Mouse (Mus musculus) c-Kit-negative CD71-positive TER-119-positive erythroid progenitor cells, embryonic 14.5 days (primary cell): ENCODE results near the gene Miga1.
A peak's percentile ranks its signal among the peaks of the same experiment; 100 is the strongest.

Experiments used
- DNase-seq: peaks from one replicate; pipeline ENCODE4 v3.0.0-alpha.2; 2013; ENCODE audit warnings: low read depth, low spot score

Miga1 gene

DNA sequence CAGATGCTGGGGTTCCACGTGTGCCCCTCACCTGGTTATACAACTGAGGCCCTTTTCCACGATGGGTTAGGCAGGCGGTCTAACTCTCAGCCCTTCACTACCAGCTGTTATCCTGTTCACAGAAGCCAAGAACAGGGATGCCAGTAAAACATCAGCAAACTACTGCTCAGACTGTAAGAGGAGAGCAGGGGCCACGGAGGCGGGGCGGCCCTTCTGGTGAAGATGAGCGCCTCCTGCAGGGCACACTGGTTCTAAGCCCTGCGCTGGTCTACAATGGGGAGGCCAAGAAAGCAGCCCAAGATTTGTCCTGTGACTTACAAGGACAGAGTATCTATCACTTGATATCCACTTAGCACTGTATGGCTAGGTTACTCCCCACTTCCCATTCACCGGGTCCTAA lies 52.4 kb downstream of the Miga1 start:
- no peak for DNase-seq

DNA sequence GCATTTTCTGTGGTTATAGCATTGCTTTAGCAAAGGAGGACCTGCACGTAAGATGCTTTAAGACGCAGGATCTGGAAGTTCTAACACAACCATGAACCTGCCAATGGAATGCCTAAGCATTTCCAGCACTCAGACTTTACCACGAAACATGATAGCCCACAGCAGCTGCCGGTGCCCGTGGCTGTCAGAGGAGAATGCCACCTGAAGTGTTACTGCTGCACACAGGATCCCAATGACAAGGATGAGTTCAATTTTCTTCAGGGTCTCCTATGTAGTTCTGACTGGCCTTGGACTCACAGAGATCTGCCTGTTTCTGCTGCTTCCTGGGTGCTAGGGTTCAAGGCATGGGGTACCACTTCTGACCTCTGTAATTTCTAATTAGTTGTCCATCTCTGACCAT lies 55.4 kb downstream of the Miga1 start:
- DNase-seq, result no peak

DNA sequence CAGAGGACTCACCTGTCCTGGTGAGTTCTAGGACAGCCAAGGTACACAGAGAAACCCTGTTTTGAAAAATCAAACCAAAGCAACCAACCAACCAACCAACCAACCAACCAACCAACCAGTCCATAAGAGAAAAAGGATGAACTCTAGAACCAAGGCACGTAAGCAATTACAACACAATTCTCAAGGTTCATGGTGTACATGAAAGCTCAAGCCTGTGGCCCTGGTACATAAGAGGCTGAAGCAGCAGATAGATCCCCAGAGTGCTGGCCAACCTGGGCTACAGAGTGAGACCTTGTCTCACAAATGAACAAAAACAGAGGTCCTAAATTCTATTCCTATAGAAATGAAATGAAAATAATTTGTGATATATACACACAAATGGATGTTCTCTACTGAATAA lies 55.9 kb downstream of the Miga1 start:
- DNase-seq, result no peak

DNA sequence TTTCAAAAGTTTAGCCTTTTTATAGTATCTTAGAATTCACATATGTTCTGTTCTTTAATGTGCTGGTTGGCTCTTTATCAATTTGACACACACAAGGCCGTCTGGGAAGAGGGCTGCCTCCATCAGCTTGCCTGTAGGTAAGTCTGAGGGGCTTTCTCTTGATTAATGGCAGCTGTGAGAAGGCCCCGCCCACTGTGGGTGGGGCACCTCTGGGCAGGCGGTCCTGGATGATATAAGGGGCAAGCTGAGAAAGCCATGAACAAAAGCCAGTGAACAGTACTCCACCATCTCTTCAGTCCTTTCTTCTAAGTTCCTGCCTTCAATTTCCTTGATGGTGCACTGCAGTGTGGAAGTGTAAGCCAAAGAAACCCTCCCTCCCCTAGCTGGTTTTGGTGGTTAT lies 58.1 kb downstream of the Miga1 start:
- DNase-seq, result no peak

DNA sequence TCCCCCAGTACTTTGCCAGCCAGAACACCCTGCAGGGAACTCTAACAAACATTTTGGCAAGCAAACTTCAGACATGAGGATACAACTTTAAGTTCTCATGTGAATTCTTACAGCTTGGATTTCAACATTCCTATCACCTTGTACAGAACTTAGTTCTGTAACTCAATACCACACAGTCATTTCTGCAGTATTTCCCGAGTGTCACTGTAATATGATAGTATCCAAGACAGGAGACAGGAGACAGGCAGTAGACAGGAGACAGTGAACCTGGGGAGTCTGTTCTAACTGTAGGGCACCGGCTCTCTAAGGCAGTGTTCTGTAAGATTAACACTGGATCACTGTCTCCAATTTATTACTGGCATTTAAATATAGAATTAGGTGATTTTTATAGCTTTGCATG lies 61.8 kb downstream of the Miga1 start:
- no peak for DNase-seq

DNA sequence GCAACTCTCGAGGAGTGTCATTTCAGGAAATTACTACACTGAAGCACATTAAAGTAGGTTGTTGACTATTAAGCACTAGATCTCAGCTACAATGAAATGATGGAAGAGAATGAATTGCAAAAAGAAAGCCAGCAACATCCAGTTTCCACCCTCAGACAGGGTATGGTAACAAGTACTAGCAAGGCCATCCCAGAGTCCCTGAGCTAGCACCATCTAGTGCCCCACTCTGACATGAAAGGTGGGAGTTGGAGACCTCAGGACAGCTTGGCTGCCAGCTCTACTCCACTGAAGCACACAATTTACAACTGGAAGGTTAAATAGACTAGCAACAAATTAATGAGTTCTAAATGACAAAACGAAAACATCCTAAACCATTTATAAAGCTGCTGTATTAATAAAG lies 62.3 kb downstream of the Miga1 start:
- DNase-seq, result no peak

DNA sequence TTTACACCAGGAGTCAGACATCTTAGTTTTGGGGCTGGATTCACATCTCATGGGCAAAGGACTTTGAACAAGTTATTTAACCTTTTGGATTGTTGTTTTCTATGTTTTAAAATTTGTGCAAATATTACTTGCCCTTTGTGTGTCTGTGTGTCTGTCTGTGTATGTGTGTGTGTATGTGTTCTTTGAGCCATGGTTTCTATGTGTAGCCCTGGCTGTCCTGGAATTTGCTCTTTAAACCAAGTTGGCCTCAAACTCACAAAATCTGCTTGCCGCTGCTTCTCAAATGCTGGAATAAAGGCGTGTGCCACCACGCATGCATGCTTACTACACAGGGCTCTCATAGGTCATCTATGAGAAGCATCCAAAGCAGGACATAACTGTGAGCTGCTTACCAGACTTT lies 63.3 kb downstream of the Miga1 start:
- DNase-seq, result no peak

DNA sequence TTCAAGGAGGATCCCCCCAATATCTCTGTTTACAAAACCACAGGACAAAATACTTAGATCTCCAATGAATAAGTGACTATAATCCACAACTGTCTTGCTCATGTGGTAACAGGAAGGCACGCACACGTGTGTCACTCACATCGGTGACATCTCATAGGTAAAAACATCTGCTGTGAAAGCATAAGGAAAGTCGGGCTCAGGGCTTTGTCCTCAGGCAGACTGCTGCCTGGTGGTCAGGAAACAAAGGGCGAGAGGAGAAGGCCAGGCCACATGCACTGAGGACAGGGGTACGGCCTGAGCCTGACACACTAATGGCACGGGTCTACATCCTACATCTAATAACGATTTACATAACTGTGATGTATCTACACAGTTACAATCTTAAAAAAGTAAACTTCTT lies 65.2 kb downstream of the Miga1 start:
- DNase-seq, result no peak

DNA sequence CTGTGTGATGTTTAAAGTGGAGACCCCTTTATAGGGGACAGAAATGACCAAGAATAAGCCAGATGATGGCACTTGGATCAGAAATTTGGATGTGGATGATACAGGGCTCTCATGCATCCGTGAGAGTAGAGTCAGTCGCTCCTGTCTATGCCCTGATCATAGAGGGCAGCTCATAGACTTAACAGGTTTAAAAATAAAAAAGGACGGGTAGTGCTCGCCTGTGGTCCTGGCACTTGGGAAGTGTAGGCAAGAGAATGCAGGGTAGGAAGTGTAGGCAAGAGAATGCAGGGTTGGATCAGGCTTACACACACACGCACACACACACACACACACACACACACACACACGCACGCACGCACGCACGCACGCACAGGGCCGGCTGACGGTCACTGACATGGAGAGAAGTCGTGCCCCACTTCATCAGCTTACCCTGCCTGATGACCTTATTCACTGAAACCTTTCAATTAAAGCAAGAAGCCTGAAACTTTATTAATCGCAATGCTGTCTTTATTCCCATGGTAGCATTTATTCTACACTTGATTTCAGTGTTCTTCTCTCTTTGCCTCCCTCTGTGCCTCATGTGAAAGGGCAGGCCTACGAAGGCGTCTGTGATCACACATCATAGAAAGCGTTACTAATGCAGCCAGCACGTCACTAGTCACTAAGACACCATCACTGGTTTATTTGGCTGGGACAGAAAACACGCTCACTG lies 67.1 kb downstream of the Miga1 start:
- DNase-seq, result no peak

DNA sequence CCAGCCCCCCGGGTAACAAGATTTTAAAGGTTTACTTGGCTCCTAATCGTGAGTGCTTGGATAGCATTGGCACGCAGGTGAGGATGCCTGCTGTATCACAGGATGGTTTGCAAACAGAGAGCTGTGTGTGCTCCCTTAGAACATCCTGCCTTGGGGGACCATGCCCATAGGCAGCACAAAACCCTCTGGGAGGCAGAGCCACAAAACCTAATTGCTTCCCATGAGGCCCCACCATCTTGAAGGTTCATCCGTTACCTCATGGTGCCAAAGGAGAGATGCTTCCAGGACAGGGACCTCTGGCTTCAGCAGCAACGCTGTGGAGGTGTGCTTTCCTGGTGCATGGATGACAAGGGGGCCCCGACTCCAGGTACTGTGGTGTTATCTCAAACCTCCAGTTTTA lies 68.3 kb downstream of the Miga1 start:
- no peak for DNase-seq

DNA sequence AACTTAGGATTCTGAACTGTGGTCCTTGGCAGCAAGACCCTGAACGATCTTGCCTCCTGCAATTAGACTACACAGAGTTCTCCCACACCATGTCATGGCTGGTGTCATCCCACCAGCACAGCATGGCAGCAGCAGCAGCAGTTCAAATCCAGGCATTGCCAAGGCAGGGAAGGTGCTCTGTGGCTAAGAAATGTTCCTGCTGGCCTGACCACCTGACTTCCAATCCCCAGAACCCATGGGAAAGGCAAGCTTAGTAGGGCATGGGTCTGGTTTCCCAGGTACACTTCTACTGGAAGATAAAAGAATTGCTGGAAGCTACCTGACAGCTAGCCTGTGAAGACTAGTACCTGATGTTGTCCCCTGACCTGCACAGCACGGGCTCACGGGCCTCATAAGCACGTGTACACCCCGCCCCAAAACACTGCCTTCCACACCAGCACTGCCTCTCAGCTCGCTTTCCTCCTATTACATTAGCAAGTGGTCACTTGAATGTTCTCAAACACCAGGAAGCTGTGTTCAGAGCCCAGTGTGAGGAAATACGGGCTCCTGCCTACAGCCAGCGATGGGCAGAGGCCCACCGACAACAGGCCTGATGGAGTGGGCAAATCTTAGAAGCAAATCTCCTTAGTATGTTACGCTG lies 69.0 kb downstream of the Miga1 start:
- DNase-seq, result no peak

DNA sequence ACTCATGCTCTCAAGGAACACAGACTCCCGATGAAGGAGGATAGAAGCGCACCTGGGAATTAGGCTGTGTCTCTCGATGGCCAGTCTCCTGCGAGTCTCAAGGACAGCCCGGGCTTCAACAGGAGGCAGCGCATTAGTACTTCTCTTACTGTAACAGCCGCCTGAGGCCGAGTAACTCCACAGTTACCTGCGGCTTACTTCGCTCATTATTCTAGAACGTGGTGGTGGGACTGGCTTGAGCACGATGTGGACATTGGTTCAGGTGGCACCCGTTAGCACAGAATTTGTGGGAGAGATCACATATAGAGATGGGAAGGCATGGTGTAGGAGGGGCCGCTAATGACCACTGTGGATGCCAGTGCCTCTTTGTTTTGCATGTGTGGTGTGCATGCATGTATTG lies 72.1 kb downstream of the Miga1 start:
- DNase-seq, result no peak

DNA sequence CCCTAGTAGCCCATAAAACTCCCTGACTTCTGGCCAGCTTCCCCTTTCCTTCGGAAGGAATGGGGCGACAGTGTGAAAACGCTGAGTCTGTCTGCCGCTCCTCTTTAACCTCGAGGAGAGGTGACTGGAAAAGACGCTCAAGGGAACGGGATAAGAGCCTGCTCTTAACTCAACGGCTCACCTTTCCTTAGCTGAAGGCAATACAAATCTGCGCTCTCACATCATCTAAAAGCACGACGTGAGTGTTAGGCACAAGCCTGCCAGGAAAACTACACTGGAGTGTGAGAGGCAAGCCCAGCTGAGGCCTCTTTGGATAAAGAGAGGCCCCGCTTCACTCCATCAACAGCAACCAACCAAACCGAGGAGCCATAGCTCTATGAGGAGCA lies 74.2 kb downstream of the Miga1 start, which contains the start of gene Nexn:
TSS of gene Nexn (minus strand) at position 315 of the 386 bp plus-strand sequence.
- DNase-seq, result no peak

DNA sequence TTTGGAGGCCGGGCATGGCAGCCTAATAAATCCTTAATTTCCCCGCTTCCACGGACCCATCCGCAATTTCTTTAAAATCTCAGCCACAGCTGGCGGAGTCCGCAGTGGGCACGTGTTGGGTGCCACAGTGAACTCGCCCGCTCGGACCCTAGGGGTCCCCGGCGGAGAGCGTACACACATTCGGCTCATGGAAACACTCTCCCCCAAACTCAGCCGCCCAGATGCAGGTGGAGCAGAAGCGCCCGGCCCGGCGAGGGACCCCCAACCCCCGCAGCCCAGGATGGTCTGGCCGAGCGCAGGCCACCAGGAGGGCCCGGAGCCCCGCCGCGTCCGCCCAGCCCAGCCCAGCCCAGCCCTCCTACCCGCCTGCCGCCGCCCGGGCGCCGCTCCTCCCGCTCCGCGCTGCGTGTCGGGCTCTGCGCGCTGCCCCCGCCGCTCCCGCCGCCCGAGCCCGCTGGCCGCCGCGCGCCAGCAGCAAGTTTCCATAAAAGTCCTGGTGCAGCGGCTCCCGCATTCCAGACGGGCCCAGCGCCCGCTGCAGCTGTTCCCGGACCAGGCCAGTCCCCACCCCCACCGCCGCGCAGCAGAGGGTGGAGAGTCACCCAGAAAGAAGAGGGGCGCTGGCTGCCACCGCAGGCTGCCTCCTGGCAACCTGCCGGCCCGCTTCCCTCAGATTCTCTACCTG lies 74.7 kb downstream of the Miga1 start:
- no peak for DNase-seq

DNA sequence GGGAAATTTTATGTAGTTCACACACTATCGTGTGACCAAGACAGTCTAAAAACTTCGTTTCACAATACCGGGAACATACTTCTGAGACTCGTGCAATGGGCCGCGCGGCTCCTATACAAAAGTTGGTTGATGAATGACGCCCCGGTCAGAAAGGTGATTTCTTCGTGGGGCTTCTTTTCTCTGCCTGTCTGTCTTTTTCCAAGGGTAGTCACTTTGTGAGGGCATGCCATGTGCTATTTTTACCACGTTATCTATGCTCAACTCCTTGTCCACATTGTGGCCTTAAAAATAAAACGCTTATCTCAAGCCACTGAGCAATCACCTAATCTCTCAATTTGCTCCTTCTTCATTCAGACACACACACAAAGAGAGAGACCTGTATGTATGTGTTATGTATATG lies 75.4 kb downstream of the Miga1 start:
- no peak for DNase-seq

DNA sequence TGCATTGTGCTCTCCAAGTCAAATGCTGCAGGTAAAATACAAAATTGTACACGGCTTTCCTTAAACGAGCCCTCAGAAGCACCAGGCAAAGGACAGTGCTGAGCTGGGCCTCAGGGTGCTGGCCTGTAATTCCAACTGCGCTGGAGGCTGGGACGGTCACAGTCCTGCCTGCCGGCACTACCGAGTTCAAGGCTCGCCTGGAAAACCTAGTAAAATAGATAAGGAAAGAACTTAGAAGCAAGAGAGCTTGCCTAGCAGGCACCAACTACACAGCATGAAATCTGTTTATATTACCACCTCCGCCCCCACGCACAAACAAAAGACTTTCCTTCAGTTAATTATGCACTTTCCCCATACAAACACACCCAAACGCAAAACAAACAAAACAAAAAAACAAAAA lies 75.8 kb downstream of the Miga1 start:
- DNase-seq, result no peak

DNA sequence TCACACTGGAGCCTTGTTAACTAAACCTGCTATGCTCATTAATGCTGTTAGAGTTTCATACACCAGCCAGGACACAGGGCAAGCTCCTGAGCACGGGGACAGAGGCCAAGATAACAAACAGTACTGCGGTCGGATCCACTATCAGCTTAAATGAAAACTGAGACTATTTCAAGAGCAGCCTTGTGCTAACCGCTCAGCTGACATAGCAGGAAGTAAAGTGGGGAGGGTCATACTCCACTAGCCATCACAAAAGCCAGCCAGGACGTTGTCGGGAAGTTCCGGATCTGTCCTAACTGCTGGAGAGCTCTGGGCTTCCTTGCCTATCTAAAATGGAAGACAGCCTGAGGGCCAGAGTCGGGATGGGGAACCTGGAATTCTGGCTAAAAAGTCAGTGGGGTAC lies 78.3 kb downstream of the Miga1 start:
- DNase-seq, result no peak

DNA sequence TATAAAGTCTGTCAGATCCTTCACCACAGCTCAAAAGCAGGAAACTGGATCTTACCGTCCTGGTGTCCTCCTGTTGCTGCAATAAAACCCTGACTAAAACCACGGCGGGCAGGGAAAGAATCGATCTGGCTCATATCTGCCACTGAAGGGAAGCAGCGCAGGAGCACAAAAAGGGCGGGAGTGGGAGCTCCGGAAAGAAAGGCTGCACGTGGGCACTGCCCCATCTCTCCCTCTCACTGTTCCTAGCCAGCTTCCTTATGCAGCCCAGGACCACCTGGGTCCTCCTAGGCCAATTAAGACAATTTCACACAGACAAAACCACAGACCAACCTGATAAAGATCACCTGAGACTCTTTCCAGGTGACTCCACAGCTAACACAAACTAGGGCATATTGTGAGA lies 78.8 kb downstream of the Miga1 start:
- DNase-seq, result no peak

DNA sequence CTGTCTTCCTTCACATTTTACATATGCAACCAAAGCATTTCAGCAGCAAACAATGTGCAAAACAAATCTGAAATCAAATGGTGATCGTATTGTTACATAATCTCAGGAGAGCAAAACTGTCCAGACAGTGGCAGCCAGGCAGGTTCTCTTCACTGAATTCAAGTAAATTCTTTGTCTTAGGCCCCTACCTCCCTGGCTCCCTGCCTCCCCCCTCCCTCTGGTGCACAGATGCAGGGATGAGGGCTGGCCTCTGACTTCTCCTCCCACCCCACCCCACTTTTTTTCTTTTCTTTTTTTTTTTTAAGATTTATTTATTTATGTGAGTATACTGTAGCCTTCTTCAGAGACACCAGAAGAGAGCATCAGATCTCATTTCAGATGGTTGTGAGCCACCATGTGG lies 79.8 kb downstream of the Miga1 start:
- DNase-seq, result no peak

DNA sequence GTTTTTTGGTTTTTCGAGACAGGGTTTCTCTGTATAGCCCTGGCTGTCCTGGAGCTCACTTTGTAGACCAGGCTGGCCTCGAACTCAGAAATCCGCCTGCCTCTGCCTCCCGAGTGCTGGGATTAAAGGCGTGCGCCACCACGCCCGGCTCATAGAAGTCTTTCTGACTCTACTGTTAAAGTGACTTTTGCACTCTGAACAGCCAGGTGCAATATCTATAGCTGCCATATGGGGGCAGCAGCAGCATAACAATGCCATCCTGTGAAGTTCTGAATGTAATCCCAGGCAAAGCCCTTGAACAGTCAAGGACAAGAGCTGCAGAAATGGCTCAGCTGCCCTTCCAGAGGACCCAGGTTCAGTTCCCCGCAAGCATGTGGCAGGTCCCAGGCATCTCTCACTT lies 80.8 kb downstream of the Miga1 start:
- peak; percentile 48 for DNase-seq

DNA sequence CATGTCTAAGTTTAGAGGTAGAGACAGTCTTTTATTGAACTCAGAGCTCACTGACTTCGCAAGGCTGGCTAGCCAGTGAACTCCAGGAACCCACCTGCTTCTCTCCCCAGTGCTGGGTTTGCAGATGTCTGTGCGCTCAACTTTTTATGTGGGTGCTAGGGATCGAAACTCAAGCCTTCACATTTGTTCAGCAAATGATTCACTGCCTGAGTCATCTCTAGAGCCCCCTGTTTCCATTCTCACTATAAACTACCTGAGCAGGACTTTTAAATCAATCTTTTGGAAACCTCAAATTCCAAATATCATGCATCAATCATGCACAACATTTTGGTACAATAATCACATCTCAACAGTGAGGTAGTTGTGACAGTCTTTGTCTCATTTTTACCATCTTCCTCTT lies 82.7 kb downstream of the Miga1 start:
- DNase-seq, result no peak

DNA sequence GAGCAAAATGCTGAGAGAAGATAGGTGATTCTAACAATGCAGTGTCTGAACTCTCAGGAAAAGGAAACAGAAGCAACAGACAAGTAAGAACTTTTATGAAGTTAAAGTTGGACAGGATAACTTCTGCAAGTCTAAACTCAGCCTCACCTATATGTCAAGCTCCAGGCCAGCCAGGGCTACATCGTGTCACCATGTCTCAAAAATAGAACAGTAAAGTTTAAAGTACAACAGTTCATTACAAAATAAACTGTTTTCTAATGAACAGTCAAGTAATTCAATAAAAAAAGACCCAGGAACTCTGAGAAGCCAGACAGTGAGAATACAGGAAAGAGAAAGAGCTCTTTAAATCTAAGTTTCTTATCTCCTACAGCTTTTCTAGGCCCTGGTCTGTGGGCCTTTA lies 89.7 kb downstream of the Miga1 start:
- DNase-seq, result no peak

DNA sequence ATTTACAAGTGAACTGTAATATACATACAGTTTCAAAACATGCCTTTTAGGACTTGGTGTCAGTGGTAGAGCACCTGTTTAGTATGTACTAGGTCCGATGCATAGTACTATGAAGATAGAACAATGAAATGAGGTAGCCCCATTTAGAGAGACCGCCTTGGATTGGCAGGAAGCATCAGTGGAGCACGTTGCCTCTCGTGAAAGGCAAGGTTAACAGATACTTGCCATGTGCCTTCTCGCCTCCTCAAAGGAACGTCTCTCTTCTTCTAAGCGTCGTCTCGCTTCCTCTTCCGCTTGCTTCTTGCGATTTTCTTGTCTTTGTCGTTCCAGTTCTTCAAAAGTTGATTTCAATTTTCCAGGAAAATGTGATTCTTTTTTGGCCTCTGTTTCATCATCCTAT lies 92.5 kb downstream of the Miga1 start:
- no peak for DNase-seq
